Mouse (Mus musculus): ENCODE measurements around the gene Olfr591. TPM values are rescaled to one million over a fixed set of nuclear protein-coding genes. Genes with fewer than 3 reads are reported as not detected.

Gene Olfr591
- not detected for polyA plus RNA-seq (2012; fragmentation: generic; extraction: Trizol)

DNA sequence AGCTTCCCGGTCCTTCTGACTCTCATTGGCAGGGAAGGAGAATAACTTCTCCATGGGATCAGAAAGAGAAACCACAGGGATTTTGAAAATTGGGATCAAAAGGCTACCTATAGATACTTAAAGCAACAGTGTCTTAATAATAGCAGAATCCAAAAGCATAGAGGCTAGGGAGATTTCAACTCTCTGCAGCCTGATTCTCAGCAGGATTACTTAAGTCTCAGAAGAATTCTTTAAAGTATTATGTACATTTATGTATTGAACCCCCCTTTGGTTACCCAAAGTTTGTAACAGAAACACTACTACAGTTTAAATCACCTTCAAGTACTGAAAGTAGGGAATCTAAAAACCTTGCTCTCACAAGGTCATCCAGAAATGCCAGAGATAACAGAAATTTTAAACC is at the start of gene Olfr591:
TSS of gene Olfr591 (minus strand) at position 101 of the 400 bp plus-strand sequence.

DNA sequence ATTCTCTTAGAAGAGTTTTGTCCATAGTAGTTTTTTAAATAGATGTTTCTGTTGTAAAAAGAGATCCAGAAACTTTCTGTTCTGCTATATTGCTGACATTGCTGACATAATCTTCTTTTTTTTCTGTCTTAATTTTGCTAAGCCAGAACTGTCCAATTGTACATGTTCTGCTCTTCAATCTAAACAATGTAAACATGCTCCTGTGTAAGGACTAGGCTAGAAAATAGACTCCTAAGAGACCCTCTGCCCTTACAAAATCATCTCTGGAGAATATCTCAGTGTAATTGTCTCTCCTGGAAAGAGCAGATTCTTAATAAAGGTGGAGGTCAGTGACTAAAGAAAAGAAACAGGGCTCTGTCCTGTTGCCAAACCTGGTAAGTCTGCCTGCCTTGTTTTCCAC is 38.6 kb upstream of the Olfr591 start, which contains the start of gene Olfr594:
TSS of gene Olfr594 (plus strand) at position 301 of the 400 bp plus-strand sequence.

DNA sequence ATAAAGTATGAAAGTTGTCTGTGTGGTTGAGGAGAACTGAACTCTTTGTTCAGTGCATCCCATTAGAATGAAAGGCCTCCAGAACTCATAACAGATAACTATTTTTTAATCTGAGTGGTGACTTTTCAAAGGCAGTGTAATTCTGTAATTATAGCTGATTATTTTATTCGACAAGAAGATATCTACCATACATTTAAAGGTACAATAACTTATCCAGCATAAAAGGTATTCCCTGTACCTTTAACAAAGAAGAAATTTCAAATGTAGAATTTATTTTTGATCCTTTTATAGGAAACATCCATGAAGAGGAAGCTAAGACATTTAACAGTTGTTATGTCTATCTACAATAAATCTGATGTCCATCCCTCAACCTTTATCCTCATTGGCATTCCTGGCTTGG is 33.4 kb upstream of the Olfr591 start, which contains the start of gene Olfr593:
TSS of gene Olfr593 (plus strand) at position 301 of the 400 bp plus-strand sequence.

DNA sequence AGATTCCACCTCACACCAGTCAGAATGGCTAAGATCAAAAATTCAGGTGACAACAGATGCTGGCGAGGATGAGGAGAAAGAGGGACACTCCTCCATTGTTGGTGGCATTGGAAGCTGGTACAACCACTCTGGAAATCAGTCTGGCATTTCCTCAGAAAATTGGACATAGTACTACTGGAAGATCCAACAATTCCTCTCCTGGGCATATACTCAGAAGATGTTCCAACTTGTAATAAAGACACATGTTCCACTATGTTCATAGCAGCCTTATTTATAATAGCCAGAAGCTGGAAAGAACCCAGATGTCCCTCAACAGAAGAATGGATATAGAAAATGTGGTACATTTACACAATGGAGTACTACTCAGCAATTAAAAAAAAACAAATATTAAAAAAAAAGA is 6.4 kb upstream of the Olfr591 start, which contains the start of gene Olfr592:
TSS of gene Olfr592 (plus strand) at position 301 of the 400 bp plus-strand sequence.

DNA sequence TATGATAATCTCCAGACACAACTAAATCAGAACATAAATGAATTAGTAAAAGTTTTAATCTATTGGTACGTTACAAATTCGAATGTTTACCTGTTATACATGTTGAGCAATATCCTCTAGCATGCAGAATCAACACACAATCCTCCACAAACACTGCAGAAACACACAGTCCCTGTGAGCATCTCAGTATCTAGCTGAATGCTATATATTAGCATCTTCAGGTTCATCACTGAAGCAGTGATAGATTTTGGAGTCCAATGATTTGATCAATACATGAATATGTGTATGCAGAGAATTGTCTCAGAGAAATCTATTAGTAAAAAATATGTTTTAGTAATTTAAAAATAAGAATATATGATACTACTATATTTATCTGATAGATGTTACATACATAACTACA is 21.9 kb downstream of the Olfr591 start, which contains the start of gene Olfr589:
TSS of gene Olfr589 (minus strand) at position 101 of the 400 bp plus-strand sequence.

DNA sequence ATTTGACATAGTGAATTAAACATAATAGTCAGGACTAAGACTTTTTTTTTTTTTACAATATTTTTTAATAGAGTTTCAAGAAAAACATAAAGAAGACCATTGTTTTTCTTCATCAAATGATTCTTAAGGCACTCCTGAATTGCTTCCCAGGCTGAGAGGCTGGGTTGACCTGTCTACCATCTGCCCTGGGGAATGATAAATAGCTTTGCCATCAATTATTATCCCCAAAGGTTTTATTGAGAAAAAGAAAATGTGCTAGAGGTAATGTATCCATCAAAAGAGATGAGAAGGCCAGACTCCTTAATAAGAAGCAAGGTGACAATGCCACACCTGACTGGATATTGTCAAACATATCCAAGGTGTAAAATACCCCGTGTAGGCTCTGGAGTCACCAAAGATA is 37.6 kb downstream of the Olfr591 start, which contains the start of gene Olfr588-ps1:
TSS of gene Olfr588-ps1 (plus strand) at position 301 of the 400 bp plus-strand sequence.

DNA sequence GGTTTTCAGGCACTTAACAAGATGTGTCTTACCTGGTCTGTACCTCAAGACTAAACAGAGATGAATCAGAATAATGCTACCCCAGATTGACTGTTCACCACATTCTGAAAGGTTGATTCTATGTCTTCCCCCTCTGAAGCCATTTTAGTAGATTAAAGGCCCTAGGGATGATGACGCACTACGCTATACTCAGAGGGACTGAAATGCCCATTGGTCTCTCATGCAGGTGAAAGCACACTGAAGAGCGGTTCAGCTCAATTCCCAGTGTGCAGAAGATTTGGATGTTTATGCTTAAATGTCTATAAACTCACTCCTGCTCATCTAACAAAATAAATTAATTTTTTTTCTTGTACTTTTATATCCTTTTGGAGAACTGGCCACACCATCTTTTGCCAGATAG is 52.6 kb downstream of the Olfr591 start, which contains the start of gene Olfr586:
TSS of gene Olfr586 (minus strand) at position 101 of the 400 bp plus-strand sequence.

Other genes with a start within 250 kb of the Olfr591 start
- not detected for gene Olfr573-ps1, start 235.8 kb downstream of the Olfr591 start, polyA plus RNA-seq (2012; fragmentation: generic; extraction: Trizol)
- not detected for gene Olfr574, start 229.9 kb downstream of the Olfr591 start, polyA plus RNA-seq (2012; fragmentation: generic; extraction: Trizol)
- not detected for gene Olfr575, start 219.6 kb downstream of the Olfr591 start, polyA plus RNA-seq (2012; fragmentation: generic; extraction: Trizol)
- not detected for gene Olfr576, start 215.7 kb downstream of the Olfr591 start, polyA plus RNA-seq (2012; fragmentation: generic; extraction: Trizol)
- gene Olfr577, start 202.4 kb downstream of the Olfr591 start, polyA plus RNA-seq (2012; fragmentation: generic; extraction: Trizol), result not detected
- gene Olfr578, start 189.0 kb downstream of the Olfr591 start, polyA plus RNA-seq (2012; fragmentation: generic; extraction: Trizol), result not detected
- gene Olfr582, start 140.3 kb downstream of the Olfr591 start, polyA plus RNA-seq (2012; fragmentation: generic; extraction: Trizol), result not detected
- gene Olfr583, start 127.0 kb downstream of the Olfr591 start, polyA plus RNA-seq (2012; fragmentation: generic; extraction: Trizol), result not detected
- not detected for gene Olfr584, start 96.5 kb downstream of the Olfr591 start, polyA plus RNA-seq (2012; fragmentation: generic; extraction: Trizol)
- not detected for gene Olfr585, start 80.6 kb downstream of the Olfr591 start, polyA plus RNA-seq (2012; fragmentation: generic; extraction: Trizol)
- gene Olfr586, start 52.7 kb downstream of the Olfr591 start, polyA plus RNA-seq (2012; fragmentation: generic; extraction: Trizol), result not detected
- not detected for gene Olfr588-ps1, start 37.5 kb downstream of the Olfr591 start, polyA plus RNA-seq (2012; fragmentation: generic; extraction: Trizol)
- gene Olfr589, start 22.0 kb downstream of the Olfr591 start, polyA plus RNA-seq (2012; fragmentation: generic; extraction: Trizol), result not detected
- not detected for gene Olfr592, start 6.5 kb upstream of the Olfr591 start, polyA plus RNA-seq (2012; fragmentation: generic; extraction: Trizol)
- not detected for gene Olfr593, start 33.5 kb upstream of the Olfr591 start, polyA plus RNA-seq (2012; fragmentation: generic; extraction: Trizol)
- not detected for gene Olfr594, start 38.7 kb upstream of the Olfr591 start, polyA plus RNA-seq (2012; fragmentation: generic; extraction: Trizol)
- gene Usp17ld, start 74.2 kb upstream of the Olfr591 start, polyA plus RNA-seq (2012; fragmentation: generic; extraction: Trizol), result not detected
- not detected for gene Olfr596, start 127.3 kb upstream of the Olfr591 start, polyA plus RNA-seq (2012; fragmentation: generic; extraction: Trizol)
- not detected for gene Olfr597, start 138.0 kb upstream of the Olfr591 start, polyA plus RNA-seq (2012; fragmentation: generic; extraction: Trizol)
- not detected for gene Olfr598, start 145.2 kb upstream of the Olfr591 start, polyA plus RNA-seq (2012; fragmentation: generic; extraction: Trizol)
- gene Olfr599, start 157.6 kb upstream of the Olfr591 start, polyA plus RNA-seq (2012; fragmentation: generic; extraction: Trizol), result not detected
- gene Olfr600, start 171.3 kb upstream of the Olfr591 start, polyA plus RNA-seq (2012; fragmentation: generic; extraction: Trizol), result not detected
- not detected for gene Olfr601, start 184.3 kb upstream of the Olfr591 start, polyA plus RNA-seq (2012; fragmentation: generic; extraction: Trizol)
- not detected for gene Olfr603, start 207.8 kb upstream of the Olfr591 start, polyA plus RNA-seq (2012; fragmentation: generic; extraction: Trizol)
- gene Usp17lc, start 236.7 kb upstream of the Olfr591 start, polyA plus RNA-seq (2012; fragmentation: generic; extraction: Trizol), result not detected